Mouse (Mus musculus) midbrain, postnatal 0 days (tissue): Measurements from ENCODE around the gene Dolk. TPM values are rescaled to one million over a fixed set of nuclear protein-coding genes. Genes with fewer than 3 reads are reported as not detected.

Source experiments
- ATAC-seq: fragments of 200-750 bp; cut with Nextera tagmentation; 2 replicates; pipeline ENCODE4 v1.8.0; 2017; ENCODE audit warnings: moderate number of reproducible peaks, mild to moderate bottlenecking, moderate TSS enrichment, moderate library complexity; ENCODE audit not compliant: low FRiP score
- DNase-seq: peaks from one replicate; pipeline ENCODE4 v3.0.0-alpha.2; 2015; ENCODE audit warnings: low spot score
- H3K27ac ChIP-seq: fragments of 300-500 bp; sonication (generic); 2 replicates; pipeline ENCODE4 v1.5.1; 2014; ENCODE audit warnings: low read depth, mild to moderate bottlenecking, low read length, mixed read lengths
- H3K27me3 ChIP-seq: fragments of 300-500 bp; sonication (generic); 2 replicates; pipeline ENCODE4 v1.6.1; 2014; ENCODE audit warnings: low read length, control low read depth, mixed read lengths; ENCODE audit not compliant: insufficient read depth
- H3K36me3 ChIP-seq: fragments of 300-500 bp; sonication (generic); 2 replicates; pipeline ENCODE4 v1.6.1; 2014; ENCODE audit warnings: low read length, control low read depth, mixed read lengths; ENCODE audit not compliant: insufficient read depth
- H3K4me1 ChIP-seq: fragments of 300-500 bp; sonication (generic); 2 replicates; pipeline ENCODE4 v1.6.1; 2014; ENCODE audit warnings: mild to moderate bottlenecking, control low read depth, antibody characterized with exemption, low read length, mixed read lengths; ENCODE audit not compliant: insufficient read depth
- H3K4me2 ChIP-seq: fragments of 300-500 bp; sonication (generic); 2 replicates; pipeline ENCODE4 v1.6.1; 2014; ENCODE audit warnings: low read depth, mild to moderate bottlenecking, low read length, mixed read lengths; ENCODE audit not compliant: poor library complexity, severe bottlenecking
- H3K4me3 ChIP-seq: fragments of 300-500 bp; sonication (generic); 2 replicates; pipeline ENCODE4 v1.5.1; 2014; ENCODE audit warnings: low read depth, mild to moderate bottlenecking, low read length, moderate library complexity
- H3K9ac ChIP-seq: fragments of 300-500 bp; sonication (generic); replicated peaks from 2 replicates; pipeline ENCODE4 v1.6.1; 2014; ENCODE audit warnings: mild to moderate bottlenecking, low read length, moderate library complexity, mixed read lengths; ENCODE audit not compliant: poor library complexity, severe bottlenecking
- H3K9me3 ChIP-seq: fragments of 300-500 bp; sonication (generic); 2 replicates; pipeline ENCODE4 v1.6.1; 2016; ENCODE audit warnings: low read length, control low read depth
- CTCF ChIP-seq: IDR thresholded peaks from 2 replicates; pipeline ENCODE4 v1.5.1; 2016; ENCODE audit warnings: antibody characterized with exemption, mild to moderate bottlenecking
- WGBS: fragments of 180-500 bp; shearing (Covaris S2); extraction: QIAGEN DNeasy Blood & Tissue Kit; methylation state at CpG from one replicate; pipeline ENCODE4 v1.1.7; 2014; 5-methylcytosine and 5-hydroxymethylcytosine counted together
- polyA plus RNA-seq: library from polyadenylated mRNA; unstranded; fragments of >200 nt; fragmentation: Nextera tagmentation; extraction: Ambion mirVana; gene quantifications from 2 replicates; pipeline ENCODE4 v1.2.1, GENCODE M21; 2015
- total RNA-seq: library from RNA; depleted of rRNA; stranded (reverse); fragments of >200 nt; gene quantifications from 2 replicates; pipeline ENCODE4 v1.2.3, GENCODE M21; 2014

Dolk gene
- total and polyA plus RNA-seq, 2 experiments from 2014 or later = 38.7 to 44.7 TPM

GRCm38 (mm10) chr2:30299966-30300365, 13.8 kb upstream of the Dolk start:
- ATAC-seq = no peak
- no peaks in the 10 kb centered on the region for H3K4me1 ChIP-seq
- H3K4me3 ChIP-seq = no peak overlapping the region
- DNase-seq = no peak
- H3K36me3 ChIP-seq = peaks cover 50% of the 10 kb centered on the region
- no peak overlapping the region for H3K9ac ChIP-seq
- no peak overlapping the region for H3K27ac ChIP-seq
- TF ChIP-seq CTCF = no peak
- H3K4me2 ChIP-seq = no peak overlapping the region
- 93% methylated on average over 5 of the region's 5 CpGs for WGBS
- no peaks in the 10 kb centered on the region for H3K9me3 ChIP-seq
- no peaks in the 10 kb centered on the region for H3K27me3 ChIP-seq

- peaks cover 47% of the 10 kb centered on the region for H3K36me3 ChIP-seq
- ATAC-seq (no peak), DNase-seq (peak; percentile 15)
- no peak overlapping the region for H3K9ac ChIP-seq
- no peaks in the 10 kb centered on the region for H3K4me1 ChIP-seq
- TF ChIP-seq CTCF = peak; percentile 40
- no peak overlapping the region for H3K4me2 ChIP-seq
- no peak overlapping the region for H3K4me3 ChIP-seq
- no peaks in the 10 kb centered on the region for H3K27me3 ChIP-seq
- H3K9me3 ChIP-seq = no peaks in the 10 kb centered on the region
- H3K27ac ChIP-seq = no peak overlapping the region
- 78% methylated on average over 3 of the region's 3 CpGs for WGBS
These were observed 13.4 kb upstream of the Dolk start for GRCm38 (mm10) chr2:30299525-30299924.

- peak; percentile 26 for TF ChIP-seq CTCF
- DNase-seq (peak; percentile 55), ATAC-seq (no peak)
- Histone ChIP-seq H3K9me3 (no peaks in the 10 kb centered on the region), H3K9ac (peak overlapping the region; percentile 70), H3K27me3 (no peaks in the 10 kb centered on the region), H3K4me3 (peak overlapping the region; percentile 89), H3K4me1 (peaks cover 16% of the 10 kb centered on the region), H3K4me2 (peak overlapping the region; percentile 97), H3K27ac (peak overlapping the region; percentile 13), H3K36me3 (0 out of 2 replicates have a peak, but pooled peaks cover 7% of the 10 kb centered on the region)
- WGBS = 0% methylated on average over 10 of the region's 10 CpGs
These were observed 866 bp upstream of the Dolk start for GRCm38 (mm10) chr2:30287027-30287373.

GRCm38 (mm10) chr2:30285416-30286181, 535 bp downstream of the Dolk start:
- H3K9ac ChIP-seq = peak overlapping the region; percentile 70
- H3K27me3 ChIP-seq = no peaks in the 10 kb centered on the region
- ATAC-seq (peak; percentile 62), DNase-seq (no peak)
- no peak for TF ChIP-seq CTCF
- H3K36me3 ChIP-seq = 0 out of 2 replicates have a peak, but pooled peaks cover 7% of the 10 kb centered on the region
- H3K4me2 ChIP-seq = peak overlapping the region; percentile 97
- H3K4me3 ChIP-seq = peak overlapping the region; percentile 89
- peak overlapping the region; percentile 71 for H3K27ac ChIP-seq
- WGBS = 17% methylated on average over 38 of the region's 38 CpGs
- H3K9me3 ChIP-seq = no peaks in the 10 kb centered on the region
- peaks cover 16% of the 10 kb centered on the region for H3K4me1 ChIP-seq

GRCm38 (mm10) chr2:30285004-30285403, 1.1 kb downstream of the Dolk start:
- 0 out of 2 replicates have a peak, but pooled peaks cover 7% of the 10 kb centered on the region for H3K36me3 ChIP-seq
- H3K27me3 ChIP-seq = no peaks in the 10 kb centered on the region

GRCm38 (mm10) chr2:30283193-30283592, 2.9 kb downstream of the Dolk start:
- Histone ChIP-seq H3K9ac (no peak overlapping the region), H3K4me3 (no peak overlapping the region), H3K27me3 (no peaks in the 10 kb centered on the region), H3K36me3 (0 out of 2 replicates have a peak, but pooled peaks cover 7% of the 10 kb centered on the region), H3K27ac (no peak overlapping the region), H3K4me2 (no peak overlapping the region), H3K4me1 (peaks cover 16% of the 10 kb centered on the region), H3K9me3 (no peaks in the 10 kb centered on the region)
- DNase-seq (no peak), ATAC-seq (no peak)
- WGBS = 86% methylated on average over 2 of the region's 2 CpGs
- no peak for TF ChIP-seq CTCF

More at GRCm38 (mm10) chr2:30285004-30285403, 1.1 kb downstream of the Dolk start:
- Histone ChIP-seq H3K4me2 (peak overlapping the region; percentile 97), H3K27ac (no peak overlapping the region), H3K4me1 (peaks cover 16% of the 10 kb centered on the region), H3K9me3 (no peaks in the 10 kb centered on the region), H3K9ac (peak overlapping the region; percentile 70), H3K4me3 (peak overlapping the region; percentile 89; the same call in 1 of the 2 replicates)
- 96% methylated on average over 5 of the region's 5 CpGs for WGBS
- no peak for TF ChIP-seq CTCF
- DNase-seq (no peak), ATAC-seq (no peak)
